Mouse (Mus musculus) forebrain, embryonic 16.5 days (tissue): ENCODE measurements around the gene Col23a1. TPM values are rescaled to one million over a fixed set of nuclear protein-coding genes. Genes with fewer than 3 reads are reported as not detected.

Experiments
- ATAC-seq: fragments of 200-750 bp; cut with Nextera tagmentation; 2 replicates; pipeline ENCODE4 v1.8.0; 2017; ENCODE audit warnings: mild to moderate bottlenecking, moderate library complexity
- H3K27ac ChIP-seq: fragments of 300-500 bp; sonication (generic); 2 replicates; pipeline ENCODE4 v1.5.1; 2014; ENCODE audit warnings: low read length, control low read depth
- H3K27me3 ChIP-seq: fragments of 300-500 bp; sonication (generic); replicated peaks from 2 replicates; pipeline ENCODE4 v1.6.1; 2014; ENCODE audit warnings: low read length; ENCODE audit not compliant: control insufficient read depth, insufficient read depth
- H3K36me3 ChIP-seq: fragments of 300-500 bp; sonication (generic); 2 replicates; pipeline ENCODE4 v1.6.1; 2014; ENCODE audit not compliant: control insufficient read depth, insufficient read depth
- H3K4me1 ChIP-seq: fragments of 300-500 bp; sonication (generic); replicated peaks from 2 replicates; pipeline ENCODE4 v1.6.1; 2014; ENCODE audit warnings: low read length; ENCODE audit not compliant: control insufficient read depth, insufficient read depth
- H3K4me2 ChIP-seq: fragments of 300-500 bp; sonication (generic); 2 replicates; pipeline ENCODE4 v1.6.1; 2014; ENCODE audit warnings: mild to moderate bottlenecking, low read length, control low read depth
- H3K4me3 ChIP-seq: fragments of 300-500 bp; sonication (generic); replicated peaks from 2 replicates; pipeline ENCODE4 v1.5.1; 2014; ENCODE audit warnings: mild to moderate bottlenecking, low read length, control low read depth
- H3K9ac ChIP-seq: fragments of 300-500 bp; sonication (generic); replicated peaks from 2 replicates; pipeline ENCODE4 v1.6.1; 2014; ENCODE audit warnings: low read depth, low read length, control low read depth
- H3K9me3 ChIP-seq: fragments of 300-500 bp; sonication (generic); 2 replicates; pipeline ENCODE4 v1.6.1; 2016; ENCODE audit warnings: low read length; ENCODE audit not compliant: control insufficient read depth
- WGBS: fragments of 180-500 bp; shearing (Covaris S2); extraction: QIAGEN DNeasy Blood & Tissue Kit; methylation state at CpG from one replicate; pipeline ENCODE4 v1.1.7; 2014; 5-methylcytosine and 5-hydroxymethylcytosine counted together
- polyA plus RNA-seq: library from polyadenylated mRNA; unstranded; fragments of >200 nt; fragmentation: Nextera tagmentation; extraction: Ambion mirVana; gene quantifications from 2 replicates; pipeline ENCODE4 v1.2.1, GENCODE M21; 2015

Col23a1 gene
- polyA plus RNA-seq, 1 experiment from 2014 or later = 3.0 TPM

GRCm38 (mm10) chr11:51364353-51364752 is 74.6 kb downstream of the Col23a1 start:
- H3K4me1 ChIP-seq = no peaks in the 10 kb centered on the region
- WGBS = 92% methylated on average over 5 of the region's 5 CpGs
- no peaks in the 10 kb centered on the region for H3K27me3 ChIP-seq
- no peaks in the 10 kb centered on the region for H3K36me3 ChIP-seq
- H3K4me3 ChIP-seq = no peak overlapping the region
- H3K4me2 ChIP-seq = no peak overlapping the region
- ATAC-seq = no peak
- H3K9me3 ChIP-seq = no peaks in the 10 kb centered on the region
- H3K9ac ChIP-seq = no peak overlapping the region
- H3K27ac ChIP-seq = no peak overlapping the region

- no peaks in the 10 kb centered on the region for H3K27me3 ChIP-seq
- no peaks in the 10 kb centered on the region for H3K36me3 ChIP-seq
- no peak for ATAC-seq
- no peaks in the 10 kb centered on the region for H3K4me1 ChIP-seq
- no peak overlapping the region for H3K4me2 ChIP-seq
- H3K27ac ChIP-seq = no peak overlapping the region
- no peaks in the 10 kb centered on the region for H3K9me3 ChIP-seq
- WGBS = 89% methylated on average over 5 of the region's 5 CpGs
- H3K9ac ChIP-seq = no peak overlapping the region
- no peak overlapping the region for H3K4me3 ChIP-seq
Measured at GRCm38 (mm10) chr11:51367334-51367733, 77.6 kb downstream of the Col23a1 start.

GRCm38 (mm10) chr11:51370273-51370672 is 80.6 kb downstream of the Col23a1 start:
- Histone ChIP-seq H3K27me3 (no peaks in the 10 kb centered on the region), H3K27ac (no peak overlapping the region), H3K9ac (no peak overlapping the region), H3K4me2 (no peak overlapping the region), H3K9me3 (no peaks in the 10 kb centered on the region), H3K4me1 (no peaks in the 10 kb centered on the region), H3K4me3 (no peak overlapping the region), H3K36me3 (no peaks in the 10 kb centered on the region)
- 75% methylated on average over 4 of the region's 4 CpGs for WGBS
- ATAC-seq = no peak

GRCm38 (mm10) chr11:51371321-51371720 is 81.6 kb downstream of the Col23a1 start:
- Histone ChIP-seq H3K9ac (no peak overlapping the region), H3K4me2 (no peak overlapping the region), H3K27me3 (no peaks in the 10 kb centered on the region), H3K36me3 (no peaks in the 10 kb centered on the region), H3K9me3 (no peaks in the 10 kb centered on the region), H3K4me1 (no peaks in the 10 kb centered on the region), H3K27ac (no peak overlapping the region), H3K4me3 (no peak overlapping the region)
- no peak for ATAC-seq
- WGBS = 76% methylated on average over 4 of the region's 4 CpGs

- WGBS = 81% methylated on average over 1 of the region's 1 CpGs
- ATAC-seq = no peak
- no peak overlapping the region for H3K4me2 ChIP-seq
- H3K27me3 ChIP-seq = no peaks in the 10 kb centered on the region
- no peak overlapping the region for H3K27ac ChIP-seq
- H3K9ac ChIP-seq = no peak overlapping the region
- no peaks in the 10 kb centered on the region for H3K36me3 ChIP-seq
- H3K9me3 ChIP-seq = no peaks in the 10 kb centered on the region
- H3K4me1 ChIP-seq = no peaks in the 10 kb centered on the region
- H3K4me3 ChIP-seq = no peak overlapping the region
Measured at GRCm38 (mm10) chr11:51371926-51372325, 82.2 kb downstream of the Col23a1 start.

GRCm38 (mm10) chr11:51377199-51377598 is 87.5 kb downstream of the Col23a1 start:
- H3K36me3 ChIP-seq = no peaks in the 10 kb centered on the region
- no peaks in the 10 kb centered on the region for H3K27me3 ChIP-seq
- WGBS = 62% methylated on average over 5 of the region's 5 CpGs
- H3K4me3 ChIP-seq = no peak overlapping the region
- no peak overlapping the region for H3K27ac ChIP-seq
- H3K4me2 ChIP-seq = no peak overlapping the region
- no peak overlapping the region for H3K9ac ChIP-seq
- H3K9me3 ChIP-seq = no peaks in the 10 kb centered on the region
- H3K4me1 ChIP-seq = no peaks in the 10 kb centered on the region
- ATAC-seq = no peak

GRCm38 (mm10) chr11:51388892-51389340 is 99.2 kb downstream of the Col23a1 start:
- no peak overlapping the region for H3K9ac ChIP-seq
- no peak for ATAC-seq
- H3K36me3 ChIP-seq = no peaks in the 10 kb centered on the region
- H3K27ac ChIP-seq = no peak overlapping the region
- WGBS = 63% methylated on average over 8 of the region's 8 CpGs
- H3K27me3 ChIP-seq = no peaks in the 10 kb centered on the region
- H3K4me3 ChIP-seq = no peak overlapping the region
- H3K4me1 ChIP-seq = peaks cover 17% of the 10 kb centered on the region
- no peak overlapping the region for H3K4me2 ChIP-seq
- H3K9me3 ChIP-seq = no peaks in the 10 kb centered on the region

GRCm38 (mm10) chr11:51389763-51390162 is 100.0 kb downstream of the Col23a1 start:
- no peak for ATAC-seq
- no peaks in the 10 kb centered on the region for H3K27me3 ChIP-seq
- 68% methylated on average over 10 of the region's 10 CpGs for WGBS
- H3K9ac ChIP-seq = no peak overlapping the region
- no peak overlapping the region for H3K4me3 ChIP-seq
- H3K4me2 ChIP-seq = no peak overlapping the region
- H3K36me3 ChIP-seq = no peaks in the 10 kb centered on the region
- peaks cover 17% of the 10 kb centered on the region for H3K4me1 ChIP-seq
- H3K27ac ChIP-seq = no peak overlapping the region
- no peaks in the 10 kb centered on the region for H3K9me3 ChIP-seq

GRCm38 (mm10) chr11:51390521-51390920 is 100.8 kb downstream of the Col23a1 start:
- Histone ChIP-seq H3K36me3 (no peaks in the 10 kb centered on the region), H3K27me3 (no peaks in the 10 kb centered on the region), H3K9ac (no peak overlapping the region), H3K4me1 (peaks cover 17% of the 10 kb centered on the region), H3K27ac (no peak overlapping the region), H3K9me3 (no peaks in the 10 kb centered on the region), H3K4me2 (no peak overlapping the region), H3K4me3 (no peak overlapping the region)
- no peak for ATAC-seq
- 54% methylated on average over 3 of the region's 3 CpGs for WGBS

GRCm38 (mm10) chr11:51391548-51391947 is 101.8 kb downstream of the Col23a1 start:
- peaks cover 17% of the 10 kb centered on the region for H3K4me1 ChIP-seq
- ATAC-seq = peak; percentile 89

More at GRCm38 (mm10) chr11:51391548-51391947, 101.8 kb downstream of the Col23a1 start:
- Histone ChIP-seq H3K9me3 (no peaks in the 10 kb centered on the region), H3K9ac (no peak overlapping the region), H3K4me2 (no peak overlapping the region), H3K4me3 (no peak overlapping the region), H3K36me3 (no peaks in the 10 kb centered on the region), H3K27me3 (no peaks in the 10 kb centered on the region), H3K27ac (peak overlapping the region; percentile 63)
- WGBS = 28% methylated on average over 4 of the region's 4 CpGs
